In the genomic region with DNA sequence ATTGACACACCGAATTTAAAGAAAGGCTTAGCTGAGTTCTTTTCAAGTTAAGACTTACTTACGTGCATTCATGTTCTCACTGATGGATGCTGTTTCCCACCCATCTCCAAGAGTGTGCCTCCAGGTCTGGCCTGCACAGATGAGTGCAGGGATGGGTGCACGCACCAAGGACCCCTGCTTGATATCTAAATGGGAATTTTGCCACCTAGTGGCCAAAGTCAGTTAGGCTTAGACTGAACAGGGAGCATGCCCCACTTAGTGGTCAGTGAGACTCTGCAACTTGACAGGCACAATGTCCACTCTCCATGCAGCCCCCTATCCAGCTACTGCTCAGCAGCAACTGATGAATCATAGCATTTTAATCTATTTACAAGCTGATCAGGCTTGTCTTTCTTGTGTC, we compare ENCODE assay signal across 8 mouse cellular contexts. TPM values are rescaled to one million over a fixed set of nuclear protein-coding genes. Genes with fewer than 3 reads are reported as not detected.
DNase-seq lines count a peak whose midpoint lies in the region; ATAC-seq and TF ChIP-seq lines count a peak whose summit lies in the region.
"Had no signal": no experiment of that assay in that cellular context is flagged by ENCODE, and none has a peak within 500 bp of the region (broad histone marks: within the 10 kb centered on the region; RNA-seq: fewer than 3 reads in every experiment).

No protein-coding gene starts in this region.

- H3K4me2 ChIP-seq in liver, embryonic 11.5 days, result no peak overlapping the region
- no peak overlapping the region for H3K4me2 ChIP-seq in embryonic facial prominence, embryonic 14.5 days (ENCODE audit: low read depth, low read length)
- H3K4me2 ChIP-seq in kidney, postnatal 0 days (ENCODE audit: low read length), result no peak overlapping the region
- no peak overlapping the region for H3K4me2 ChIP-seq in midbrain, embryonic 14.5 days (ENCODE audit: low read length)
- H3K4me2 ChIP-seq: heart, embryonic 13.5 days had no signal

- DNase-seq in liver, result peak; percentile 24
- DNase-seq in liver, embryonic 11.5 days (ENCODE audit: low spot score), result no peak
- peak; percentile 10 for DNase-seq in T-cell, adult 2 months (ENCODE audit: low spot score)
- peak; percentile 47 for DNase-seq in embryonic facial prominence, embryonic 14.5 days (ENCODE audit: low spot score)
- peak; percentile 68 for DNase-seq in kidney, postnatal 0 days (ENCODE audit: low spot score)
- DNase-seq in midbrain, embryonic 14.5 days, result peak; percentile 75
- no peak for DNase-seq in natural killer cell, adult 2 months (ENCODE audit: low spot score in 2 of 2)

- no peaks in the 10 kb centered on the region for H3K9me3 ChIP-seq in liver, embryonic 11.5 days (ENCODE audit: control insufficient read depth, low read length)
- no peaks in the 10 kb centered on the region for H3K9me3 ChIP-seq in embryonic facial prominence, embryonic 14.5 days (ENCODE audit: control insufficient read depth, low read length)
- no peaks in the 10 kb centered on the region for H3K9me3 ChIP-seq in kidney, postnatal 0 days (replicated peaks; ENCODE audit: low read length)
- H3K9me3 ChIP-seq in midbrain, embryonic 14.5 days (ENCODE audit: control insufficient read depth, low read length), result no peaks in the 10 kb centered on the region
- H3K9me3 ChIP-seq: heart, embryonic 13.5 days had no signal

- H3K4me1 ChIP-seq in liver, embryonic 11.5 days (replicated peaks; ENCODE audit: control insufficient read depth, insufficient read depth, low read length), result no peaks in the 10 kb centered on the region
- H3K4me1 ChIP-seq in embryonic facial prominence, embryonic 14.5 days (ENCODE audit: control insufficient read depth, insufficient read depth, low read length), result no peaks in the 10 kb centered on the region
- no peaks in the 10 kb centered on the region for H3K4me1 ChIP-seq in kidney, postnatal 0 days (replicated peaks; ENCODE audit: insufficient read depth, low read length)
- H3K4me1 ChIP-seq in midbrain, embryonic 14.5 days (ENCODE audit: control insufficient read depth, insufficient read depth, low read length), result no peaks in the 10 kb centered on the region
- H3K4me1 ChIP-seq: heart, embryonic 13.5 days had no signal

- H3K9ac ChIP-seq in liver, embryonic 11.5 days (ENCODE audit: low read depth, low read length), result no peak overlapping the region
- no peak overlapping the region for H3K9ac ChIP-seq in embryonic facial prominence, embryonic 14.5 days (ENCODE audit: low read depth, low read length)
- H3K9ac ChIP-seq in kidney, postnatal 0 days (ENCODE audit: low read depth, low read length), result no peak overlapping the region
- H3K9ac ChIP-seq in midbrain, embryonic 14.5 days (replicated peaks; ENCODE audit: low read length), result no peak overlapping the region
- H3K9ac ChIP-seq: heart, embryonic 13.5 days had no signal

- H3K27me3 ChIP-seq in liver, embryonic 11.5 days (replicated peaks; ENCODE audit: control insufficient read depth, insufficient read depth, low read length), result no peaks in the 10 kb centered on the region
- H3K27me3 ChIP-seq in embryonic facial prominence, embryonic 14.5 days (replicated peaks; ENCODE audit: control insufficient read depth, insufficient read depth, low read length), result no peaks in the 10 kb centered on the region
- no peaks in the 10 kb centered on the region for H3K27me3 ChIP-seq in kidney, postnatal 0 days (ENCODE audit: insufficient read depth, low read length)
- H3K27me3 ChIP-seq in midbrain, embryonic 14.5 days (ENCODE audit: control insufficient read depth, insufficient read depth, low read length), result no peaks in the 10 kb centered on the region
- H3K27me3 ChIP-seq: heart, embryonic 13.5 days had no signal

- H3K36me3 ChIP-seq in liver, embryonic 11.5 days (ENCODE audit: control insufficient read depth, insufficient read depth, low read length), result no peaks in the 10 kb centered on the region
- no peaks in the 10 kb centered on the region for H3K36me3 ChIP-seq in embryonic facial prominence, embryonic 14.5 days (ENCODE audit: control insufficient read depth, insufficient read depth, low read length)
- no peaks in the 10 kb centered on the region for H3K36me3 ChIP-seq in kidney, postnatal 0 days (ENCODE audit: insufficient read depth, low read length)
- H3K36me3 ChIP-seq in midbrain, embryonic 14.5 days (ENCODE audit: control insufficient read depth, insufficient read depth, low read length), result no peaks in the 10 kb centered on the region
- H3K36me3 ChIP-seq: heart, embryonic 13.5 days had no signal

- WGBS in liver, embryonic 11.5 days, result 59% methylated on average over 3 of the region's 3 CpGs
- WGBS in embryonic facial prominence, embryonic 14.5 days, result 54% methylated on average over 3 of the region's 3 CpGs
- WGBS in kidney, postnatal 0 days, result 55% methylated on average over 3 of the region's 3 CpGs
- WGBS in midbrain, embryonic 14.5 days, result 52% methylated on average over 3 of the region's 3 CpGs

- H3K4me3 ChIP-seq in liver, embryonic 11.5 days (ENCODE audit: low read depth, low read length), result no peak overlapping the region
- H3K4me3 ChIP-seq in embryonic facial prominence, embryonic 14.5 days (ENCODE audit: low read depth, low read length), result no peak overlapping the region
- H3K4me3 ChIP-seq in kidney, postnatal 0 days (replicated peaks; ENCODE audit: low read depth, low read length), result no peak overlapping the region
- H3K4me3 ChIP-seq in midbrain, embryonic 14.5 days (replicated peaks; ENCODE audit: low read depth, low read length), result no peak overlapping the region
- H3K4me3 ChIP-seq: heart, embryonic 13.5 days had no signal

- no peak for ATAC-seq in liver, embryonic 11.5 days (replicated peaks; ENCODE audit: low FRiP score)
- peak; percentile 77 for ATAC-seq in embryonic facial prominence, embryonic 14.5 days (ENCODE audit: low read depth)
- ATAC-seq in kidney, postnatal 0 days (replicated peaks; ENCODE audit: low FRiP score, low read depth), result peak; percentile 74
- no peak; the same call in 1 of the 2 replicates for ATAC-seq in midbrain, embryonic 14.5 days (ENCODE audit: low FRiP score, low TSS enrichment)

- TF ChIP-seq CTCF in kidney, postnatal 0 days (IDR thresholded peaks at IDR 0.05; ENCODE audit: low read depth), result peak; percentile 83

- no peak overlapping the region for H3K27ac ChIP-seq in liver, embryonic 11.5 days (ENCODE audit: low read depth, low read length)
- no peak overlapping the region for H3K27ac ChIP-seq in embryonic facial prominence, embryonic 14.5 days (replicated peaks; ENCODE audit: low read depth, low read length)
- H3K27ac ChIP-seq in kidney, postnatal 0 days, result no peak overlapping the region
- H3K27ac ChIP-seq in midbrain, embryonic 14.5 days (replicated peaks; ENCODE audit: low read depth, low read length), result no peak overlapping the region
- H3K27ac ChIP-seq: heart, embryonic 13.5 days had no signal

RNA-seq across cellular contexts. Expression of gene Dnajb6, which starts 47.8 kb away (rescaled TPM):
- 141 and 151 TPM in 2 replicates for polyA plus RNA-seq in liver, embryonic 11.5 days (2014; fragmentation: Nextera tagmentation; extraction: Ambion mirVana)
- polyA plus RNA-seq in embryonic facial prominence, embryonic 14.5 days (2014; fragmentation: Nextera tagmentation; extraction: Ambion mirVana), result 131 and 133 TPM in 2 replicates
- 145 and 158 TPM in 2 replicates for polyA plus RNA-seq in kidney, postnatal 0 days (2015; fragmentation: Nextera tagmentation; extraction: Ambion mirVana)
- 353 and 354 TPM in 2 replicates for polyA plus RNA-seq in midbrain, embryonic 14.5 days (2014; fragmentation: Nextera tagmentation; extraction: Ambion mirVana)

RNA-seq across cellular contexts. Expression of gene Gm5129, which starts 48.1 kb away (rescaled TPM):
- polyA plus RNA-seq in liver, embryonic 11.5 days (2014; fragmentation: Nextera tagmentation; extraction: Ambion mirVana), result not detected in 2 replicates
- polyA plus RNA-seq in embryonic facial prominence, embryonic 14.5 days (2014; fragmentation: Nextera tagmentation; extraction: Ambion mirVana), result 0.81 TPM in 1 of 2 replicates, not detected in the other
- not detected in 2 replicates for polyA plus RNA-seq in kidney, postnatal 0 days (2015; fragmentation: Nextera tagmentation; extraction: Ambion mirVana)
- polyA plus RNA-seq in midbrain, embryonic 14.5 days (2014; fragmentation: Nextera tagmentation; extraction: Ambion mirVana), result not detected in 2 replicates
- polyA plus RNA-seq: heart, embryonic 13.5 days had no signal

Comparison
In these comparisons a context has a peak if more than half of its experiments do, and no peak if none do; other contexts are left out.
1. DNase-seq: peak in liver (single experiment), T-cell, adult 2 months (single experiment), embryonic facial prominence, embryonic 14.5 days (single experiment), kidney, postnatal 0 days (single experiment) and midbrain, embryonic 14.5 days (single experiment); none in liver, embryonic 11.5 days (single experiment) and natural killer cell, adult 2 months (0 of 2).
2. ATAC-seq: peak in embryonic facial prominence, embryonic 14.5 days (single experiment) and kidney, postnatal 0 days (single experiment); none in liver, embryonic 11.5 days (single experiment) and midbrain, embryonic 14.5 days (single experiment).